Mouse (Mus musculus): ENCODE measurements around the gene Bbs9. TPM values are rescaled to one million over a fixed set of nuclear protein-coding genes. Genes with fewer than 3 reads are reported as not detected.

Bbs9 gene
- total and polyA plus RNA-seq, 2 experiments from 2014 or later: 17.8 to 35.4 TPM

DNA sequence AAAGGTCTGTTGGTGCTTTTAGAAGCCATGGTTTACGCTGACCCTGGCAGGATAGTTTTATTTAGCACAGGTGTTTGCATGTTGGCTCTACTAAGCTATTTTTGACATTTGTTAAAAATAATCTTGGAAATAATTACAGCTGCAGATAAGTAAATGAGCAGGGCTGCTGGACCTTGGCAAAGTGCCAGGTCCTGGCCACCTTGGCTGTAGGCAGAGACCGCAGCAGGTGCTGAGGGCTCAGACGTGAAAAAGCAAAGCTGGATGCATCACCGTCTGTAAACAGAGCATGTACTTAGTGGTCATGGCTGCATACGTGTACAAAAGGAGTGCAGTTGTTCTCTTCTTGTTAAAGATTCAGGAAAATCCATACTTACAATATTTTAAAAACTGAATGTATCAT lies 347.3 kb downstream of the Bbs9 start:
- no peak for TF ChIP-seq CTCF (IDR thresholded peaks at IDR 0.05; ENCODE audit: low read depth)
- H3K9me3 ChIP-seq (ENCODE audit: low read length): no peaks in the 10 kb centered on the region
- H3K27ac ChIP-seq (ENCODE audit: low read depth, low read length): no peak overlapping the region
- no peak overlapping the region for H3K4me3 ChIP-seq (ENCODE audit: low read depth, low read length)
- H3K27me3 ChIP-seq (ENCODE audit: insufficient read depth, low read length): no peaks in the 10 kb centered on the region
- H3K36me3 ChIP-seq (ENCODE audit: insufficient read depth): no peaks in the 10 kb centered on the region
- 64% methylated on average over 5 of the region's 5 CpGs for WGBS
- H3K4me1 ChIP-seq (ENCODE audit: insufficient read depth): peaks cover 5% of the 10 kb centered on the region; the same call in 1 of the 2 replicates
- no peak overlapping the region for H3K4me2 ChIP-seq (ENCODE audit: low read depth)
- ATAC-seq (no peak), DNase-seq (no peak)
- no peak overlapping the region for H3K9ac ChIP-seq

DNA sequence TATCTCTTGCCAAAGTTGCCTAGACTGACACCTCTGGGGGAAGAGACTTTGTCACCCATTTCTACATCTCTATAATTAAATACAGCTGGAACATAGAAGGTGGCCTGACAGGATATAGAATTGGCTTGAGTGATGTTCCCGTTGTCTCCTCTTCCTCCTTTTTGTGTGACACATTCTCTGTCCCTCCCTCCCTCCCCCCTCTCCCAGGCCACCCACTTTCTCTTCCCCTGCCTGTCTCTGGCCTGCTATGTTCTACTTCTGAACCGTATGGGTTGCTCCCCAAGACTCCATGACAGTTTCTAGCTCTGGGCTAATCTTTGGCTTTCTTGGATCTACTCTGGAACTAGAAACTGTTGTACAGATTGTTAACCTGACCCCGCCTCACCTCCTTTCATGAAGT lies 348.3 kb downstream of the Bbs9 start:
- TF ChIP-seq CTCF (IDR thresholded peaks at IDR 0.05; ENCODE audit: low read depth): no peak
- no peak for ATAC-seq
- WGBS: 78% methylated on average over 3 of the region's 3 CpGs

DNA sequence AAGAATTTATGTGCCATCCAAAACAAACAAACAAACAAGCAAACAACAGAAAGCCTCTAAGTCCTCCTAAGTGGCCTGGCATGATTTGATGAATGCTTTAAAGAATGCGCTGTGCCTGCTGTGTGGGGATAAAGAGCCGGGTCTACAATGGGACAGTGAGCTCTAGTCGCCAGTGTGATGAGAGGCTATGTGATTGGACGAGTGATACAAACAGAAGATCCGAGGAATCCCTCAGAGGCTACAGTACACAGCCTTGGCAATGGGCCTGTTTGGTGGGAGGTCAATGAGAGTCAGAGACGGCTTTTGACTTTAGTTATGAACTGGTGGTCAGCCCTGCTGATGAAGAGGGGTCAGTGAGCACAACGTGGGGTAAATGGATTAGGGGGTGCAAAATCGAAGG lies 349.4 kb downstream of the Bbs9 start:
- DNase-seq (no peak), ATAC-seq (no peak)
- H3K36me3 ChIP-seq (ENCODE audit: insufficient read depth): no peaks in the 10 kb centered on the region
- no peak overlapping the region for H3K27ac ChIP-seq (ENCODE audit: low read depth, low read length)
- peaks cover 5% of the 10 kb centered on the region; the same call in 1 of the 2 replicates for H3K4me1 ChIP-seq (ENCODE audit: insufficient read depth)
- WGBS: 30% methylated on average over 8 of the region's 8 CpGs
- no peak overlapping the region for H3K4me3 ChIP-seq (ENCODE audit: low read depth, low read length)
- no peak overlapping the region for H3K9ac ChIP-seq
- H3K27me3 ChIP-seq (ENCODE audit: insufficient read depth, low read length): no peaks in the 10 kb centered on the region
- no peak overlapping the region for H3K4me2 ChIP-seq (ENCODE audit: low read depth)
- no peaks in the 10 kb centered on the region for H3K9me3 ChIP-seq (ENCODE audit: low read length)
- no peak for TF ChIP-seq CTCF (IDR thresholded peaks at IDR 0.05; ENCODE audit: low read depth)

More for the DNA sequence above, 348.3 kb downstream of the Bbs9 start:
- no peak overlapping the region for H3K9ac ChIP-seq
- no peak overlapping the region for H3K4me3 ChIP-seq (ENCODE audit: low read depth, low read length)
- H3K4me2 ChIP-seq (ENCODE audit: low read depth): no peak overlapping the region
- H3K4me1 ChIP-seq (ENCODE audit: insufficient read depth): peaks cover 5% of the 10 kb centered on the region; the same call in 1 of the 2 replicates
- no peaks in the 10 kb centered on the region for H3K36me3 ChIP-seq (ENCODE audit: insufficient read depth)
- no peak overlapping the region for H3K27ac ChIP-seq (ENCODE audit: low read depth, low read length)
- DNase-seq: no peak
- H3K27me3 ChIP-seq (ENCODE audit: insufficient read depth, low read length): no peaks in the 10 kb centered on the region
- no peaks in the 10 kb centered on the region for H3K9me3 ChIP-seq (ENCODE audit: low read length)

DNA sequence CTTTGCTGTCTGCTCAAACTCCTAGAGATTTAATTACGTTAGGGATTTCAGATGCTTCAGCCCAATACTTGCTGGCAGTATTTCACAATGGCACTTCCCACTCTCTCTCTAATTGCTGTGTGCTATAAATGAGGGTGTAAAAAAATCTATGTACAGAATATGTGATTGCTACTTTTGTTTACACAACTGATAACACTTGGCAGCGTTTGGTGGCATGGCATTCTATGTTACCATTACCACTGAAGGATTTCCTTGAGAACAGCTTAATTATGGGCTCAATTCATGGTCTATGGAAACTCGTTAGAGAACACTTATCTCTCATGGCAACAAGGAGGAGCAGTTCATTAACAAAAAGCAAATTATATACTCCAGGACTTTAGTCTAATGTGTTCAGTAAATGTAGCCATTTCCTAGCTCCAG lies 351.1 kb downstream of the Bbs9 start:
- Histone ChIP-seq H3K4me1 (ENCODE audit: insufficient read depth) (peaks cover 5% of the 10 kb centered on the region; the same call in 1 of the 2 replicates), H3K4me2 (ENCODE audit: low read depth) (no peak overlapping the region), H3K36me3 (ENCODE audit: insufficient read depth) (no peaks in the 10 kb centered on the region), H3K27ac (ENCODE audit: low read depth, low read length) (no peak overlapping the region), H3K27me3 (ENCODE audit: insufficient read depth, low read length) (no peaks in the 10 kb centered on the region), H3K9me3 (ENCODE audit: low read length) (no peaks in the 10 kb centered on the region), H3K9ac (no peak overlapping the region), H3K4me3 (ENCODE audit: low read depth, low read length) (no peak overlapping the region)
- WGBS: 10% methylated on average over 3 of the region's 3 CpGs
- DNase-seq: peak; percentile 70
- no peak for TF ChIP-seq CTCF (IDR thresholded peaks at IDR 0.05; ENCODE audit: low read depth)
- peak; percentile 74 for ATAC-seq

DNA sequence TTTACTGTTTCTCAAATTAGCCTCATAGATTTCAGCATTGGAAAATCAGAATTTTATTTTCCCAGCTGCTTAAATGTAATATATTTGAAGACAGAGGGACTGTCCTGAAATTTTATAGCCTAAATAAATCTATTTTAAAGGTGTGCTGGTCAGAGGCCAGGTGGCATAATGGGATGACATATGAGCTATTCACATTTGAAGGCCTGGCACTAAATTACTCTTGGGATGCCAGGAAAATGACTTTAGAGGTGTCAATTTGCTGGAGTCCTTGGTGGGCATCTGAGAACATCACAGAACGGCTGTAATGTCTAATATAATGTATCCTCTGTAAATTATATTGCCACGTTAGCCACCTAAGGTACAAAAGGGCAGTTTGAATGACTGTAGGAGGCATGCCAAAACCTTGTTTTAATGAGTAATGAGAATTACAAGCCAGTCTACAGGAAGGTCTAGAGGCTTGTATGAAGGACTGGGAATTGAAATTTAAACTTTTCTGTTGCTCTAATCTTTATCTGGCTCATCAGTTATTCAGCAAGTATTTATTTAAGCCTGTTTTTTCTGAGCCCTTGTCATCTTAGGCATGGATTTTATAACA lies 351.8 kb downstream of the Bbs9 start:
- DNase-seq (no peak), ATAC-seq (no peak)
- WGBS: 31% methylated on average over 2 of the region's 2 CpGs

DNA sequence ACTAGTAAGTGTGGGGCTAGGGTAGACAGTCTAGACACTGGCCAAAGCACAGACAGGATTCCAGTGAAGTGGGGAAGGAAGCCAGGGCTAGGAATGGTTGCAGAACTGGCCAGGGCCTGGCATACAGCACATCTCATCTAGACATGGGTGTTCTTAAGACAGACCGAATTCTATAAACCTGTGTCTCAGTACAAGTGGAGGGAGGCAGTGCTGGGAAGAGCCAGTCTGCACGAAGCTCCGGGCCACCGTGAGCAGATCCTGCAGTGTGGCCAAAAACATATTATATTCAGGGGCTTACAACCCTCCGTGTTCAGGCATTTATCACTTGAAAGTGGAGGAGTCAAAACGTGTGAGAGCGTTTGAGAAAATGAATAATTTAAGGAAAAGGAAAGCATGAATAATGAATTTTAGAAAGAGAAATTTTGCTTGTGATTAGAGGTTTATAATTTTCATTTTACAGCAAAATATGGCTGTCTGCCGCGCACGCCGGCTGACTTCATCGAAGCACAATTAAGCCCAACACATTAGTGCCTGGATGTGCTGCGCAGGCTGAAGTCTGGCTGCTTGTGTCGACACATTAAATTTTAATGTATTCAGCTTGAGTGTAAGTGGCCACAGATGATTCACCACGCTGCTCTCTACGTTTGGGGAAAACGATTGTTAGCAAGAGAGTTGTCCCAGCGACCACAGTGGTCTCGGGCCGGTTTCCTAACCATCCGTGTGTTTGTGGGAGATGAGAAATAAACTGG lies 353.9 kb downstream of the Bbs9 start:
- Histone ChIP-seq H3K36me3 (ENCODE audit: insufficient read depth) (no peaks in the 10 kb centered on the region), H3K27me3 (ENCODE audit: insufficient read depth, low read length) (no peaks in the 10 kb centered on the region), H3K27ac (ENCODE audit: low read depth, low read length) (no peak overlapping the region), H3K9me3 (ENCODE audit: low read length) (no peaks in the 10 kb centered on the region), H3K4me2 (ENCODE audit: low read depth) (peak overlapping the region; percentile 15; the same call in 1 of the 2 replicates), H3K9ac (no peak overlapping the region), H3K4me1 (ENCODE audit: insufficient read depth) (peaks cover 5% of the 10 kb centered on the region; the same call in 1 of the 2 replicates), H3K4me3 (ENCODE audit: low read depth, low read length) (no peak overlapping the region)
- TF ChIP-seq CTCF (IDR thresholded peaks at IDR 0.05; ENCODE audit: low read depth): no peak
- ATAC-seq: peak; percentile 70
- peak; percentile 53 for DNase-seq
- 48% methylated on average over 21 of the region's 21 CpGs for WGBS

More for the DNA sequence above, 351.8 kb downstream of the Bbs9 start:
- Histone ChIP-seq H3K36me3 (ENCODE audit: insufficient read depth) (no peaks in the 10 kb centered on the region), H3K4me3 (ENCODE audit: low read depth, low read length) (no peak overlapping the region), H3K9me3 (ENCODE audit: low read length) (no peaks in the 10 kb centered on the region), H3K9ac (no peak overlapping the region), H3K27me3 (ENCODE audit: insufficient read depth, low read length) (no peaks in the 10 kb centered on the region), H3K27ac (ENCODE audit: low read depth, low read length) (no peak overlapping the region), H3K4me2 (ENCODE audit: low read depth) (no peak overlapping the region), H3K4me1 (ENCODE audit: insufficient read depth) (peaks cover 5% of the 10 kb centered on the region; the same call in 1 of the 2 replicates)
- no peak for TF ChIP-seq CTCF (IDR thresholded peaks at IDR 0.05; ENCODE audit: low read depth)

DNA sequence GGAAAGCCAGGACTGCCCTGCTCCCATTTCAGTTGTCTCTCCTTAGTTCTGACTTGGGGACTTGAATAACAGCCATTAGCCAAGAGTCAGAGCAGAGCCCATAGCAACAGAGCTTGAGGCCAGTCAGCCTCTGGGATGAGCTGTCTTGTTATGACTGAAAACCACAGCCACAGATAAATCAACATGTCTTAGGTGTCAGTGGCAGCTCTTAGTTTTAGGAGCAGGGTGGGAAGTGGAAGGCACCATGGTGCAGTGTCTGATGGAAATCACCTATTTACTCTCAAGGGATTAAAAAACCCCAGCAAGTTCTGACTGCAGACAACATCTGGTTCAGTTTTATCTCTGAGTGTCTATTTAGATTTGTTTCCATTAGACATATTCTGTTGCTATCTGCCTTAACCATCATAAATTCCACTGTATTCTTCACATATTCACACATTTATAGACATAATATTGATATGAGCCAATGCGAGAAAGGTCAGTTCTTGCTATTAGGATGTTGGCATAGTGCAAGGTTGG lies 359.5 kb downstream of the Bbs9 start:
- Histone ChIP-seq H3K9me3 (ENCODE audit: low read length) (no peaks in the 10 kb centered on the region), H3K27ac (ENCODE audit: low read depth, low read length) (no peak overlapping the region), H3K4me3 (ENCODE audit: low read depth, low read length) (no peak overlapping the region), H3K36me3 (ENCODE audit: insufficient read depth) (no peaks in the 10 kb centered on the region), H3K4me1 (ENCODE audit: insufficient read depth) (no peaks in the 10 kb centered on the region), H3K9ac (no peak overlapping the region), H3K27me3 (ENCODE audit: insufficient read depth, low read length) (no peaks in the 10 kb centered on the region), H3K4me2 (ENCODE audit: low read depth) (no peak overlapping the region)
- WGBS: 99% methylated on average over 1 of the region's 1 CpGs
- no peak for DNase-seq
- no peak for ATAC-seq
- TF ChIP-seq CTCF (IDR thresholded peaks at IDR 0.05; ENCODE audit: low read depth): no peak

All from forebrain, postnatal 0 days (tissue).